Mouse (Mus musculus) embryonic facial prominence, embryonic 15.5 days (tissue): ENCODE measurements at regions not wholly inside any gene's neighbourhood (a gene's known extent, or its start where the extent isn't known, plus 50 kb on each side); places are given as distances from the start of the nearest gene placed in this dataset.
"Not testable (repeated sequence)": the region's sequence is repeated elsewhere in the genome, so short reads cannot be mapped to it uniquely, and the experiment has no call there.

ENCODE experiments used
- ATAC-seq: fragments of 200-750 bp; cut with Nextera tagmentation; 2 replicates; pipeline ENCODE4 v1.8.0; 2017; ENCODE audit warnings: low read depth, moderate TSS enrichment; ENCODE audit not compliant: insufficient number of reproducible peaks, low FRiP score, low TSS enrichment
- H3K27ac ChIP-seq: fragments of 300-500 bp; sonication (generic); replicated peaks from 2 replicates; pipeline ENCODE4 v1.5.1; 2015; ENCODE audit warnings: mild to moderate bottlenecking, inconsistent platforms
- H3K27me3 ChIP-seq: fragments of 300-500 bp; sonication (generic); 2 replicates; pipeline ENCODE4 v1.6.1; 2015; ENCODE audit warnings: inconsistent platforms
- H3K36me3 ChIP-seq: fragments of 300-500 bp; sonication (generic); 2 replicates; pipeline ENCODE4 v1.6.1; 2015; ENCODE audit warnings: mild to moderate bottlenecking, inconsistent platforms
- H3K4me1 ChIP-seq: fragments of 300-500 bp; sonication (generic); 2 replicates; pipeline ENCODE4 v1.6.1; 2015; ENCODE audit warnings: inconsistent platforms
- H3K4me2 ChIP-seq: fragments of 300-500 bp; sonication (generic); replicated peaks from 2 replicates; pipeline ENCODE4 v1.6.1; 2015; ENCODE audit warnings: mild to moderate bottlenecking, inconsistent platforms
- H3K4me3 ChIP-seq: fragments of 300-500 bp; sonication (generic); replicated peaks from 2 replicates; pipeline ENCODE4 v1.5.1; 2015; ENCODE audit warnings: mild to moderate bottlenecking, inconsistent platforms
- H3K9ac ChIP-seq: fragments of 300-500 bp; sonication (generic); 2 replicates; pipeline ENCODE4 v1.6.1; 2015; ENCODE audit warnings: inconsistent platforms
- H3K9me3 ChIP-seq: fragments of 300-500 bp; sonication (generic); replicated peaks from 2 replicates; pipeline ENCODE4 v1.6.1; 2016; ENCODE audit warnings: inconsistent platforms
- WGBS: fragments of 180-500 bp; shearing (Covaris S2); methylation state at CpG from one replicate; pipeline ENCODE4 v1.1.7; 2015; 5-methylcytosine and 5-hydroxymethylcytosine counted together

DNA sequence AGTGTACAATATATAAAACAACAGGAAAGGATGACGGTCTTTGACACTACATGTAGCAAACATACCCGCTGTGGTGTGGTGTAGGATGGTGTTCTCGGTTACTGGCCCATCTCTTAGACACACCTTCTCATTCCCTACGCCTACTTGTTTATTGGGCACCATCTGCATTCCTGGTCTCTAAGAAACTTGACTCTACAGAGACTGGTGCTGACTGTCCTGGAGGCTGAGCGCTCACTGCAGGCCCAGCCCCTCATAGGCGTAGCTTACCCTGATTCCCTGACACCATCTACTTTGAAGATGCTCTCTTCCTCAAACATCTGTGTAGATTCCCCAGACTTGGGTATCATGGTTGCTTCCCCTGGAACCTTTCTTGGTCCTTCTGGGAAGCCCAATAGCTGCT is 90.9 kb upstream of the Fam84a start:
- H3K4me2 ChIP-seq, H3K4me1 ChIP-seq, H3K9ac ChIP-seq, H3K4me3 ChIP-seq, H3K27ac ChIP-seq, H3K27me3 ChIP-seq, H3K36me3 ChIP-seq, H3K9me3 ChIP-seq, ATAC-seq: not testable (repeated sequence)
- 84% methylated on average over 6 of the region's 6 CpGs for WGBS

- no peak overlapping the region for H3K9ac ChIP-seq
- H3K9me3 ChIP-seq: no peaks in the 10 kb centered on the region
- no peak for ATAC-seq
- no peak overlapping the region for H3K4me2 ChIP-seq
- no peaks in the 10 kb centered on the region for H3K36me3 ChIP-seq
- no peaks in the 10 kb centered on the region for H3K4me1 ChIP-seq
- no peak overlapping the region for H3K4me3 ChIP-seq
- no peak overlapping the region for H3K27ac ChIP-seq
- no peaks in the 10 kb centered on the region for H3K27me3 ChIP-seq
Observed at GRCm38 (mm10) chr12:14237699-14238098, 85.8 kb upstream of the Fam84a start.

DNA sequence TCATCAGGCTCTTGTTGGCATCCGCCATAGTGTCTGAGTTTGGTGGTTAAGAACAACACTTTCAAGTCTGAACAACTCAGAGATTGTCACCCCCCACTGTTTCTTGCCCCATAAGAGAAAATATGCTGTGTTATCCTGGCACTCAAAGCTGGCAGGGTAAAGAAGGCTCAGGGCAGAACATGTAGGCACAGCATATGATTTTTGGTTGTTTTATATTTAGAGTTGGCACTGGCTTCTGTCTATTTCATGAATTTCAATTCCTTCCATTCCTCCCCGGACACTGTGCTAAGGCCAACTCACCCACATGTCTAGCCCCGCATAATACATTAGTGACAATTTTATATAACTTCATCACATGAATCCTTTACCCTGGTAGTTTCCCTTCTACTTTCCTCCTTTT is 83.5 kb upstream of the Fam84a start:
- Histone ChIP-seq H3K4me1 (no peaks in the 10 kb centered on the region), H3K36me3 (no peaks in the 10 kb centered on the region), H3K9me3 (no peaks in the 10 kb centered on the region), H3K4me2 (no peak overlapping the region), H3K4me3 (no peak overlapping the region), H3K9ac (no peak overlapping the region), H3K27ac (no peak overlapping the region), H3K27me3 (no peaks in the 10 kb centered on the region)
- 70% methylated on average over 3 of the region's 3 CpGs for WGBS
- ATAC-seq: no peak

DNA sequence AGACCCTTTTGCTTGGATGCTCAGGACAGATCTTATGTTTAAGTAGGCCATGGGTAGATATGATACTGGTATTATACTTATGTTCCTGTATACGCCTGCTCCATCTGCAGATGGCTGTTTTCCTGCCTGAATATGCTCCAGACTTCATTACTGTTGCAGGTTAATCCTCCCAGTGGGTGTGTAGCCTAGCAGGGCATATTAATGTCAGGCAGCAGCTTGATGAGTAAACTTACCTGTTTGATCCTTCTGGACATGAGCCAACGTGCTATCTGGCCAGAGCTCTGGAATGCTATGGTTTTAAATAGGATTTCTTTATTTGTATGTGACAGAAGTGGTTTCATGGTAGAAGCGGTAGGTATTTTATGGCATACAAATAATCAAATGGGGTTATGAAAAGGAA is 60.8 kb upstream of the Fam84a start:
- ATAC-seq: no peak
- Histone ChIP-seq H3K27me3 (no peaks in the 10 kb centered on the region), H3K4me2 (no peak overlapping the region), H3K9me3 (no peaks in the 10 kb centered on the region), H3K36me3 (no peaks in the 10 kb centered on the region), H3K9ac (no peak overlapping the region), H3K4me3 (no peak overlapping the region), H3K27ac (no peak overlapping the region; the same call in 1 of the 2 replicates), H3K4me1 (no peaks in the 10 kb centered on the region)
- 58% methylated on average over 3 of the region's 3 CpGs for WGBS

DNA sequence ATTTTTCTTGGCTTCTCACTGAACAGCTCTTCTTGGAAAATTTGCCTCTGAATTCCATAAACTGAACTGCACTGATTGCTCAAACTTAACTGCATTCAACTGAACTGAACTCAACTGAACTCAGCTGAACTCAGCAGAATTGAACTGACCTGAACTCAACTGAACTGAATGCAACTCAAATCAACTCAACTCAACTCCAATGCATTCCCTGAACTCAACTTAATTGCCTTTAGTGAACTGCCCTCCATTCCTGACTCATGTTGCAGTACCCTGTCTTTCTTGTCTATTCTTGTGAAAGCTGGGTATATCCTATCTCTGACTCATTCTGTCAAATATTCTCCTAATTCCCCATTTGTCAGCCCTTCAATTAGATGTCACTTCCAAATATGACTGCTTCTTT is 58.0 kb upstream of the Fam84a start:
- ATAC-seq: no peak
- H3K27ac ChIP-seq: no peak overlapping the region
- H3K4me2 ChIP-seq: no peak overlapping the region
- H3K36me3 ChIP-seq: no peaks in the 10 kb centered on the region
- H3K9me3 ChIP-seq: no peaks in the 10 kb centered on the region
- no peaks in the 10 kb centered on the region for H3K4me1 ChIP-seq
- H3K9ac ChIP-seq: no peak overlapping the region
- H3K27me3 ChIP-seq: no peaks in the 10 kb centered on the region
- no peak overlapping the region for H3K4me3 ChIP-seq

DNA sequence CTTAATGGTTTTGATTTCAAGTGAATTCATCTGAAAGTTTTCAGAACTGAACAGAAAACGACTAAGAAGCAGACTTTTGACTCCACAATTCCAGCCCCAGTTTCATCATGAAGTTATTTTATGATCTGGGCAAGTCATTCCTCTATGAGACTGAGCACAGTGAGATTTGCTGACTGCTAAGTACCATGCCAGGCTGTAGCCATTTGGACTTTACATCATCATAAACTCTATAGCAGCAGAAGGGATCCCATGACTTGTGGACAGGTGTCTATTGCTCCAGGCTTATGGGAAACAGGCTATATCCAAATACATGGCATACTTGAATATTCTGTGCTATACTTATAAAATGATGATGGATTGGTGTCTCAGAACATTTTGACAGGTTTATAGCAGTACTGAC is 55.4 kb upstream of the Fam84a start:
- no peak overlapping the region for H3K4me3 ChIP-seq

DNA sequence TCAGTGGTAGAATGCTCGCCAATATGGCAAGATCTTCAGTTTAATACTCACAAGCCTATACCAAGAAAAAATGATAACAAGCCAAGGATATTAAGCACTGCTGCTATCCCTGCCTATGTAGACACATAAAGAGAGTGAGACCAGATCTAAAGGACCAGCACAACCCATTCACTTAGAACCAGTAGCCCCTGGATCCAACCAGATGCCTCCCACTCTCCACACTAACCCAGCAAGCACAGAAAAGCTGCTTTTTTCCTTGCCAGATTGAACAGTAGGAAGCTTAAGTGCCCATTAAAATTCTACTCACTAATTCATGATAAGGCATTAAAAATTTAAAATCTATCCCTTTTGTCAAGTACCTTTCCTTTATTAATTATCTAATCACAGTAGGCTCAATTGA is 52.6 kb upstream of the Fam84a start:
- no peak overlapping the region for H3K9ac ChIP-seq
- WGBS: 82% methylated on average over 1 of the region's 1 CpGs
- ATAC-seq: no peak
- no peak overlapping the region for H3K27ac ChIP-seq
- H3K4me3 ChIP-seq: no peak overlapping the region
- H3K36me3 ChIP-seq: no peaks in the 10 kb centered on the region
- no peak overlapping the region for H3K4me2 ChIP-seq
- H3K9me3 ChIP-seq: no peaks in the 10 kb centered on the region
- H3K4me1 ChIP-seq: no peaks in the 10 kb centered on the region
- no peaks in the 10 kb centered on the region for H3K27me3 ChIP-seq

More for the DNA sequence above, 55.4 kb upstream of the Fam84a start:
- Histone ChIP-seq H3K36me3 (no peaks in the 10 kb centered on the region), H3K4me2 (no peak overlapping the region), H3K27ac (no peak overlapping the region), H3K4me1 (no peaks in the 10 kb centered on the region), H3K9me3 (no peaks in the 10 kb centered on the region), H3K27me3 (no peaks in the 10 kb centered on the region), H3K9ac (no peak overlapping the region)
- WGBS: 39% methylated on average over 1 of the region's 1 CpGs
- no peak for ATAC-seq
